Mouse (Mus musculus): ENCODE measurements around the gene Rgcc. TPM values are rescaled to one million over a fixed set of nuclear protein-coding genes. Genes with fewer than 3 reads are reported as not detected.

The Rgcc gene
- total and polyA plus RNA-seq, 3 experiments, result 2.2 to 5.2 (median 2.3) TPM

GRCm38 (mm10) chr14:79296836-79297235 lies 4.6 kb downstream of the Rgcc start:
- Histone ChIP-seq H3K79me2 (replicated peaks; ENCODE audit: control insufficient read depth, extremely low read depth, insufficient read depth, poor library complexity, severe bottlenecking) (no peaks in the 10 kb centered on the region), H3K27me3 (replicated peaks) (peaks cover 15% of the 10 kb centered on the region), H3K36me3 (replicated peaks in 1 of 2; ENCODE audit: control insufficient read depth in 1 of 2, insufficient read depth in 1 of 2, low read length in 1 of 2) (no peaks in the 10 kb centered on the region), H3K27ac (ENCODE audit: insufficient read depth, low read depth) (no peak overlapping the region), H3K4me1 (ENCODE audit: control insufficient read depth in 1 of 2, insufficient read depth in 2 of 2) (peaks cover 12 to 61% of the 10 kb centered on the region in 2 experiments), H3K4me2 (ENCODE audit: insufficient read depth, low read depth, poor library complexity, severe bottlenecking) (no peak overlapping the region), H3K9ac (ENCODE audit: insufficient read depth, low read depth) (no peak overlapping the region), H3K9me3 (replicated peaks; ENCODE audit: low read length) (peaks cover 3% of the 10 kb centered on the region), H3K4me3 (replicated peaks in 1 of 3; ENCODE audit: low read depth in 2 of 3, low read length in 2 of 3, poor library complexity in 1 of 3) (no peak overlapping the region)
- no peak for DNase-seq (ENCODE audit: extremely low read depth)
- dilution Hi-C loops (cut with MboI; ENCODE audit: extremely low pct_ligation_motif_present, extremely low pct_unique_long_range_greater_than_20kb, low sequenced_read_pairs) (no loop called here), in situ Hi-C loops (cut with MboI; ENCODE audit: low pct_ligation_motif_present, low pct_unique_long_range_greater_than_20kb, low sequenced_read_pairs) (no loop called here)
- TF ChIP-seq MXI1 (IDR thresholded peaks at IDR 0.05; ENCODE audit: low read depth, low read length) (no peak), RAD21 (IDR thresholded peaks at IDR 0.05; ENCODE audit: low read depth, low read length) (no peak), ELF1 (IDR thresholded peaks at IDR 0.05; ENCODE audit: low read depth, low read length) (no peak), MYC (IDR thresholded peaks at IDR 0.05; ENCODE audit: low read depth, low read length) (no peak), CTCF (conservative IDR thresholded peaks at IDR 0.05 in 1 of 2, IDR thresholded peaks at IDR 0.05 in 1 of 2; ENCODE audit: low read depth in 2 of 2, low read length in 2 of 2) (no peak), SIN3A (IDR thresholded peaks at IDR 0.05; ENCODE audit: low read length) (no peak), ETS1 (conservative IDR thresholded peaks at IDR 0.05; ENCODE audit: low read depth, low read length) (no peak), EP300 (IDR thresholded peaks at IDR 0.05; ENCODE audit: low read length) (no peak), USF1 (IDR thresholded peaks at IDR 0.05; ENCODE audit: low read depth, low read length) (no peak), JUN (IDR thresholded peaks at IDR 0.05; ENCODE audit: insufficient read depth, low read depth, low read length) (no peak), ZMIZ1 (IDR thresholded peaks at IDR 0.05; ENCODE audit: low read depth, low read length) (no peak), MAZ (IDR thresholded peaks at IDR 0.05; ENCODE audit: low read depth, low read length) (no peak), GABPA (IDR thresholded peaks at IDR 0.05; ENCODE audit: insufficient replicate concordance, low read depth, low read length) (no peak), KAT2A (IDR thresholded peaks at IDR 0.05; ENCODE audit: insufficient replicate concordance, low read length) (no peak), SMC3 (IDR thresholded peaks at IDR 0.05; ENCODE audit: low read depth, low read length) (no peak), TCF12 (IDR thresholded peaks at IDR 0.05; ENCODE audit: low read depth, low read length) (no peak)

- H3K9ac ChIP-seq (ENCODE audit: insufficient read depth, low read depth), result no peak overlapping the region
- no peaks in the 10 kb centered on the region for H3K36me3 ChIP-seq (replicated peaks in 1 of 2; ENCODE audit: control insufficient read depth in 1 of 2, insufficient read depth in 1 of 2, low read length in 1 of 2)
- no peak overlapping the region for H3K4me3 ChIP-seq (replicated peaks in 1 of 3; ENCODE audit: low read depth in 2 of 3, low read length in 2 of 3, poor library complexity in 1 of 3)
- in situ Hi-C loops (cut with MboI; ENCODE audit: low pct_ligation_motif_present, low pct_unique_long_range_greater_than_20kb, low sequenced_read_pairs), result no loop called here
- H3K27me3 ChIP-seq (replicated peaks), result peaks cover 15% of the 10 kb centered on the region
- dilution Hi-C loops (cut with MboI; ENCODE audit: extremely low pct_ligation_motif_present, extremely low pct_unique_long_range_greater_than_20kb, low sequenced_read_pairs), result no loop called here
- no peak for DNase-seq (ENCODE audit: extremely low read depth)
- peaks cover 3% of the 10 kb centered on the region for H3K9me3 ChIP-seq (replicated peaks; ENCODE audit: low read length)
- no peak overlapping the region for H3K27ac ChIP-seq (ENCODE audit: insufficient read depth, low read depth)
- H3K4me1 ChIP-seq (ENCODE audit: control insufficient read depth in 1 of 2, insufficient read depth in 2 of 2), result peaks cover 12 to 58% of the 10 kb centered on the region in 2 experiments
- no peak overlapping the region for H3K4me2 ChIP-seq (ENCODE audit: insufficient read depth, low read depth, poor library complexity, severe bottlenecking)
- no peak for TF ChIP-seq TBP (conservative IDR thresholded peaks at IDR 0.05; ENCODE audit: low read depth, low read length)
- no peak for TF ChIP-seq PAX5 (IDR thresholded peaks at IDR 0.05; ENCODE audit: low read length)
- TF ChIP-seq USF2 (conservative IDR thresholded peaks at IDR 0.05; ENCODE audit: low read depth, low read length), result no peak
- TF ChIP-seq EP300 (IDR thresholded peaks at IDR 0.05; ENCODE audit: low read length), result no peak
- H3K79me2 ChIP-seq (replicated peaks; ENCODE audit: control insufficient read depth, extremely low read depth, insufficient read depth, poor library complexity, severe bottlenecking), result no peaks in the 10 kb centered on the region
These were observed 5.2 kb downstream of the Rgcc start for GRCm38 (mm10) chr14:79296201-79296600.
